Mouse (Mus musculus) heart, adult 2 months (tissue): ENCODE measurements at regions not wholly inside any gene's neighbourhood (a gene's known extent, or its start where the extent isn't known, plus 50 kb on each side); places are given as distances from the start of the nearest gene placed in this dataset.

Source experiments
- CTCF ChIP-seq: fragments of 200-600 bp; IDR thresholded peaks from 2 replicates; pipeline ENCODE4 v1.8.1; 2022; ENCODE audit warnings: antibody characterized with exemption, mild to moderate bottlenecking, moderate library complexity
- POLR2A ChIP-seq: fragments of 200-500 bp; IDR thresholded peaks from 2 replicates; pipeline ENCODE4 v1.6.1; 2011; ENCODE audit warnings: mild to moderate bottlenecking, low read depth, low read length, control low read depth; ENCODE audit not compliant: insufficient read depth

GRCm38 (mm10) chr10:42072758-42073157 lies 54.5 kb upstream of the Armc2 start:
- TF ChIP-seq CTCF (no peak), POLR2A (no peak)
